Mouse (Mus musculus): ENCODE measurements around the gene Macrod1.

The Macrod1 gene

GRCm38 (mm10) chr19:7196741-7197270, 140.2 kb downstream of the Macrod1 start:
- no peak for DNase-seq (ENCODE audit: low read depth, low spot score)

GRCm38 (mm10) chr19:7197445-7197844, 140.8 kb downstream of the Macrod1 start:
- no peak for DNase-seq (ENCODE audit: low read depth, low spot score)

- DNase-seq (ENCODE audit: low read depth, low spot score) = no peak
Measured at GRCm38 (mm10) chr19:7199089-7199488, 142.5 kb downstream of the Macrod1 start.

- no peak for DNase-seq (ENCODE audit: low read depth, low spot score)
Measured at GRCm38 (mm10) chr19:7200427-7200826, 143.8 kb downstream of the Macrod1 start.

GRCm38 (mm10) chr19:7204898-7205297, 148.3 kb downstream of the Macrod1 start:
- no peak for DNase-seq (ENCODE audit: low read depth, low spot score)

GRCm38 (mm10) chr19:7205326-7205725, 148.7 kb downstream of the Macrod1 start:
- DNase-seq (ENCODE audit: low read depth, low spot score) = no peak

DNA sequence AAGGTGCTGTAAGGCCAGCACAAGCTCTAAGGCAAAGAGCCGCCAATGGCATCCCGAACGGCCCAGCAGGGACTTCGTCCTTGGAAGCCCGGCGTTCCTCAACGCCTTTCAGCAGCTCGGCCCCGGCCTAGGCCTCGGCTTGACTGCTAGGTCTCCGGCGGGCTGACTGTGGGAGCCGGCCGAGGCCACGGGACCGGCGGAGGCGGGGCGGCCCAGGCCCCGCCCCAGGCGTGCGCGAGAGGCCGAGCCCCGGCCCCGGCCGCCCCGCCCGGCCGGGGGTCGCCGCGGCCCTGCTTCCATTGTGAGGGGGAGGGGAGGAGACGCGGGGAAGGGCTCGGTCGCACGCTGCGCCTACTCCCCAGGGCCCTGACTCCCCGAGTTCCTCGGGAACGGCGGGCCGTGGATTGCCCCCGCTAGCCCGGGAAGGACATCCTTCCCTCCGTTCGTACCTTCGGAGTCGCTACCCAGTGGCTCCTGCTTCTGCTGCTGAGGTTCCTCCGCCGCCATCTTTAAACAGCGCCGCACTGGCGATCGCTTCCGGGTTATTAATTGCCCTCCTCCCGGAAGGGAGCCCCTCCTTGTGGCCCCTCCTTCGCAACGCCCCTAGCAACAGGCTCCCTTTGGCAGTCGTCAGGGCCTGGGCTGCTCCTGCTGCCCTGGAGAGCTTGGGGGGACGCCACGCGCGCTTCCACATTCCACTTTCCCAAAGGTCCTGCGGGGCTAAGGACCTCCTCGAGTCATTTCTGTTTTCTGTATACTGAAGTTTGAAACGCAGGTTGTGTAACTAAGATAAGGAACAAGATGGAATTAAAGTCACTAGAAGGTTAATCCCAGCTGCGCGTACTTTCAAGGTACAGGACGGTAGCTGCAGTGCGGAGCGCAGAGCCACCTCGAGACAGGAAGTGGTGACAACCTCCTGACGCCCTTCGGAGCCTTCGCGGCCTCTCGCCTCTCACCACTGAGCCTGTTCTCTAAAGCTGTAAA, 149.4 kb downstream of the Macrod1 start, which contains the start of gene Otub1:
TSS of gene Otub1 (minus strand) at position 564 of the 984 bp plus-strand sequence.
- DNase-seq (ENCODE audit: low read depth, low spot score) = peak; percentile 91

- no peak for DNase-seq (ENCODE audit: low read depth, low spot score)
Measured at GRCm38 (mm10) chr19:7209907-7210646, 153.5 kb downstream of the Macrod1 start.

GRCm38 (mm10) chr19:7212216-7212615, 155.6 kb downstream of the Macrod1 start:
- DNase-seq (ENCODE audit: low read depth, low spot score) = no peak

DNA sequence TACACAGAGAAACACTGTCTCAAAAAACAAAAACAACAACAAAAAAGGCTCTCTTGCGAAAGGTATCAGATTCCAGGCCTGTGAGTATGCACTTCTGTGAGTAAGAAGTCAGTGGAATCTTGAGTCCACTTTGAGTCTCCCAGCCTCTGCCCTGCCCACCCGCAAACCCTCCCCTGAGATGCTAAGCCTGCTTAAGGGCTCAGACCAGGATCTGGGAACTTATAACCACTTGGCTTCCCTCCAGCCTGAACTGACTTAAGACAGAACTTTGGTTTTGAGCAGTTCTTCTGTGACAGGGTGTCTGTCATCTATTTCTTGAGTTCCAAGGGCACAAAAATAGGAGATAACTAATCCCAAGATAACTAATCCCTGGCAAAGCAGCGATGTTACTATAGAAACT, 156.4 kb downstream of the Macrod1 start:
- no peak for DNase-seq (ENCODE audit: low read depth, low spot score)

- no peak for DNase-seq (ENCODE audit: low read depth, low spot score)
Measured at GRCm38 (mm10) chr19:7214484-7214883, 157.9 kb downstream of the Macrod1 start.

GRCm38 (mm10) chr19:7217162-7217925, 160.7 kb downstream of the Macrod1 start, which contains the start of gene Cox8a:
Gene Cox8a, minus strand, starts transcription at chr19:7217616.
- peak; percentile 96 for DNase-seq (ENCODE audit: low read depth, low spot score)

DNA sequence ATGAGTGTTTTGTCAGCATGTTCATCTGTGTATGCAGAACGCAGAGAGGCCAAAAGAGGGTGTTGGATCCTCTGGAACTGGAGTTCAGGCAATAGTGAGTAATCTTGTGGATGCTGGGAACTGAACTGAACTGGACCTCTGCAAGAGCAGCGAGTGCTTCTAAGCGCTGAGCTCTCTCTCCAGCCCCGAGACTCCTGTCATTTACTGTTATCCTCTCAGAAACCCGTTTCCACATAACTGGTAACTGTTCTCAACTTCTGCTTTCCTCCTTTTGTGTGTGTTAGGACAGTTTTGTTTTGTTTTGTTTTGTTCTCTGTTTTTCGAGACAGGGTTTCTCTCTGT, 161.3 kb downstream of the Macrod1 start:
- DNase-seq (ENCODE audit: low read depth, low spot score) = no peak

- DNase-seq (ENCODE audit: low read depth, low spot score) = no peak
Measured at GRCm38 (mm10) chr19:7218753-7219152, 162.1 kb downstream of the Macrod1 start.

- no peak for DNase-seq (ENCODE audit: low read depth, low spot score)
Measured at GRCm38 (mm10) chr19:7222196-7222595, 165.6 kb downstream of the Macrod1 start.

DNA sequence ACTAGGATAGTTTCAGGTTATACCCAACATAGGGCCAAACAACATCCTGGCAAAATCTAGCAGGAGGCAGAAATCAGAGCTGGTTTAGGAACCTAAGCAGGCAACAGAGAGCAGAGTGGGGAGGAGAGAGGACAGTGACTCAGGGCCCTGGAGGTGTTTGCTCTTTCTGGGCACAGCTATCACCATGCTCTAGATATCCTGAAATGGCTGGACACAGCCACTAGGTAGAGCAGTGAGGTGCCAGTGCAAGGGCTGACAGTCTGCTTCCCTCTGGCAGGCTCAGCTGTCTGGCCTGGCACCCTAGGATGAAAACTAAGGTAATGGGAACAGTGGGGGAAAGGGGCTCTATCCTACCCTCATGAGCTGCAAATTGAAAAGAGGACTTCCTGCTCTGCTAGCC, 166.9 kb downstream of the Macrod1 start:
- no peak for DNase-seq (ENCODE audit: low read depth, low spot score)

DNA sequence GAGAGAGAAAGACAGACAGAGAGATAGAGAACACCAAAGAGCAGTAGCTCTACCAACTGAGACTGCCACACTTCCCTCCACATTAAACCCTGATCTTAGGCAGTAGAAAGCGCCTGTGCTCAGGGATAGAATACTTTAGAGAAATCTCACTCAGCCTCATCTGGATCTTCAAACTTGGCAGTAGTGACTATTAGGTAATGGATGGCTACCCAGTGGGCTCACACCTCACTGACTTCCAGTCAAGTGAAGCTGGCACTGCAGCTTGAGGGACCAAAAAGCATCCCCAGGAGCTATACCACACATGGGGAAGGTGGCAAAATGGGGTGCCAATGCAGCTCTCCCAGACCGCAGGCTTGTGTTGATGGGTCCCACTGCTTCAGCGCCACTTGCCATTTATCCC, 167.6 kb downstream of the Macrod1 start:
- no peak for DNase-seq (ENCODE audit: low read depth, low spot score)

DNA sequence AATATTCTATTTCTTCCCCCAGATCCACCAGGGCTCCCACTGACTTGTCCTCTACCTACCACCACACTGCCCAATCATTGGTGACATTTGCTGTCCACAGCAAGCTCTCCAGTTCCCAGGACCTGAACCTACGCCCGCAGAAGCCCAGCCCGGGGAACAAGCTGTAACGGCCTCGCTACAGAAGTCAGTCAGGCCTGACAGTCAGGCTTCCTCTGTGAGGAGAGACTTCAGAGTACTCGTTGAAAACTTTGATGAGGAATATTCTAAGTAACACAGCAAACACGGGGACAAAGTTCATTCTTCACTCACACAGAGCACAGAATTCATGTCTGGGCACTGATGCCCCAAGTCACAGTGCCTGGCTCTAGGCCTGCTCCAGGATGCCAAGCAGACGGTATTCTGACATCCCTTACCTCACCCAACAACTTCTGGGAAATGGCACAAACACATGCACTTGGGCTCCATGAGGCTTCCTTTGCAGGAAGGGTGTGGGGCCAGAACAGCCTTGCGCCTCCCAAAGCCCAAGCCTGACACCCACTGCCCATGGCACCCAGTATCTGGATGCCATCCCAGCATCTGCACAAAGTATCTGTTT, 168.6 kb downstream of the Macrod1 start:
- DNase-seq (ENCODE audit: low read depth, low spot score) = no peak

DNA sequence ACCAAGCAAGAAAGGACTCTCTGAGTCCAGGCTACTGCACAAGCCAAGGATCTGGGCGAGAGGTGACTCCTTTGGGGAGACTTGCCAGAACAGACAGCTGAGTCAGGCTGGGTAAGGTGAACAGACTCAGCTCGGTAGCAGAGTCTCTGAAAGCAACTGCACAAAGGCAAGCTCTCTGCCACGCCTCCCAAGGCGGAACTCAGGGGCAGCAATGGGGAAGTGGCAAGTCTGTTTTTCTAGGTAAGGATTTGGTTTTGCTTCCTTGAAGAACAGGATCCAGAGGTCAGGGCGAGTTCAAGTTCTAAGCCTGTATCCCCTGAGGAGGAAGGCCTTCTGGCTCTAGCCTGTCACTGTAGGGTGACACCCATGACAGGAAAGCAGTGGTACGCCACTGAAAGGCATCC, 169.9 kb downstream of the Macrod1 start:
- no peak for DNase-seq (ENCODE audit: low read depth, low spot score)

DNA sequence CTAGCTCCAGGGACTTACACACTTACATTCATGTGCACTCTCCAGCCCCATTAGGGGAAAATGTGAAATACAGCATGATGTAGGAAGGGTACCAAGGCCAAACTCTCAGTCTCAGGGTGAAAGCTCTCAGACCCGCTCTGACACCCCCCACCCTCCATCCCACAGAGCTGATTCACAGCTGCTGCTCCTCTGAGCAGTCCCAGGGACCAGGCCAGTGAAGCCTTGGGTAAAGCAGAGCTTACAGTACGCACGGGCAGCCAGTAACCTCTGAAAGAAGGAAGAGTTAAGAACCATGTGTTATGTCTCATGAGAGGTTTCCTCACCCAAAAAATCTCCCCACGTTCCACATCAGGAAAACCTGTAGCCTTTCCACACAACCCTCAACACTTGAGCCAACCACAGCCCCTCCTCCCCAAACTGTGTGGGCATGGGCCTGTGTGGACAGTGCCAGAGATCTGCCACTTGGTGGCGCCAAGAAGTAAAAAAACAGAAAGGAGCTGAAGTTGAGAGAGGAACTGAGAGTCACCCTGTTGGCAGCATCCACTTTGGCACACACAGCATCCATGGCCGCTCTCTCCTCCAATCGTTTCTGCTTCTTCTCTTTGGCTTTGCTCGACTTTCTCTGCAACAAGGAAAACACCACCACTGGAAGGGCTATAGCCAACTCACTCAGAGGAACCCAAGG, 178.1 kb downstream of the Macrod1 start:
- peak; percentile 69 for DNase-seq (ENCODE audit: low read depth, low spot score)

- DNase-seq (ENCODE audit: low read depth, low spot score) = no peak
Measured at GRCm38 (mm10) chr19:7235461-7235860, 178.9 kb downstream of the Macrod1 start.
